Mouse (Mus musculus): ENCODE measurements around the gene Srgn. TPM values are rescaled to one million over a fixed set of nuclear protein-coding genes. Genes with fewer than 3 reads are reported as not detected.

The Srgn gene
- polyA plus RNA-seq, 1 experiment from 2014 or later: 6.9 TPM

DNA sequence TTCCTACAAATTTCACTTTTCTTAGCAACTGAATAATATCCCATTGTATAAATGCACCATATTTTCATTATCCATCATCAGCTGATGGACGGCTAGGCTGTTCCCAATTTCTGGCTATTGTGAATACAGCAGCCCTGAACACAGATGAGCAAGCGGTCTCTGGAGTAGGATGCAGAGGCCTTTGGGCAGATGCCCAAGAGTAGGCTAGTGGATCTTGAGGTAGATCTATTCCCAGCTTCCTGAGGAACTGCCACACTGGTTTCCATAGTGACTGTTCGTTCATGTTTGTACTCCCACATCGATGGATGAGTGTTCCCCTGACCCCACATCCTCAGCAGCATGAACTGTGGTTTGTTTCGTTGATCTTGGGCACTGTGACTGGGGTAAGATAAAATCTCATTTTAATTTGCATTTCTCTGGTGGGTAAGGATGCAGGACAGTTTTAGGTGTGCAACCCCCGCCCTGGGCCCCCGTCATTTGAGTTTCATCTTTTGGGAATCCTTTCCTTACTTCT, 23.6 kb upstream of the Srgn start:
- no peak overlapping the region for H3K4me3 ChIP-seq (ENCODE audit: low read depth, low read length)
- no peak overlapping the region for H3K4me2 ChIP-seq (ENCODE audit: low read depth, low read length)
- no peaks in the 10 kb centered on the region for H3K27me3 ChIP-seq (ENCODE audit: control insufficient read depth, insufficient read depth, low read length)
- WGBS: 85% methylated on average over 7 of the region's 7 CpGs
- H3K9ac ChIP-seq (replicated peaks; ENCODE audit: low read length): no peak overlapping the region
- DNase-seq (ENCODE audit: low spot score) (no peak), ATAC-seq (replicated peaks; ENCODE audit: insufficient number of reproducible peaks, low FRiP score, low TSS enrichment, low read depth) (no peak)
- no peaks in the 10 kb centered on the region for H3K36me3 ChIP-seq (replicated peaks; ENCODE audit: control insufficient read depth, insufficient read depth, low read depth, low read length)
- no peaks in the 10 kb centered on the region for H3K9me3 ChIP-seq (replicated peaks; ENCODE audit: control insufficient read depth, low read length)
- no peaks in the 10 kb centered on the region for H3K4me1 ChIP-seq (ENCODE audit: control insufficient read depth, insufficient read depth, low read length)
- no peak overlapping the region for H3K27ac ChIP-seq (replicated peaks; ENCODE audit: low read depth, low read length)

DNA sequence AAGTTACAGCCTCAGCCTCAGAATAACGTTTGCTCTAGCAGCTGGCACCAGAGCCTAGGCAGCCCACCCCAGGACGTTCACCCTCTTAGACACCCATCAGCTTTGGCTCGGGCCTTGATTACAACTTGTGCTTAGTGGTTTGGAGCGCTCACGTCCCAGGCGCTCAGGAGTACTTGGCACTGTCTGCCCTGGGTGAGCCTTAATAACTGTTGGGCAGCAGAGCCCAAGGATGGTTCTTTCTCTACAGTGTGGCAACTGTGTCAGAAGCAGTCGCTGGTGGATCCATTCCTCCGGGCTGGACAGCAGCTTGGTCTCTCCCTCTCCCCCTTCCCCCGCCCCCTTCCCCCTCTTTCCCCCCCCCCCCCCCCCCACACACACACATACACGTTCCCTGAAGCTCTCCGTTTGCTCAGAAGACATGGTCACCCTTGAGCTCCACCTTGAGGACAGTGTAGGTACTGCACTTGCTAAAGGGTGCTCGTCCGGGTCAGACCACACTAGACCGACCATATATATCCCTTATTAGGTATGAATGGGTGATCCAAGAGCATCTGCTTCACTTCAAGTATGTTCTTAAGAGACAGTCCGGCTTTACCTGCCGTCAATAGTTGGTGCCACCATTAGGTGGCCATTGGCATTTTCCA, 22.4 kb upstream of the Srgn start:
- Histone ChIP-seq H3K9ac (replicated peaks; ENCODE audit: low read length) (no peak overlapping the region), H3K36me3 (replicated peaks; ENCODE audit: control insufficient read depth, insufficient read depth, low read depth, low read length) (no peaks in the 10 kb centered on the region), H3K4me2 (ENCODE audit: low read depth, low read length) (no peak overlapping the region), H3K4me1 (ENCODE audit: control insufficient read depth, insufficient read depth, low read length) (no peaks in the 10 kb centered on the region), H3K9me3 (replicated peaks; ENCODE audit: control insufficient read depth, low read length) (no peaks in the 10 kb centered on the region), H3K27me3 (ENCODE audit: control insufficient read depth, insufficient read depth, low read length) (no peaks in the 10 kb centered on the region), H3K4me3 (ENCODE audit: low read depth, low read length) (no peak overlapping the region), H3K27ac (replicated peaks; ENCODE audit: low read depth, low read length) (no peak overlapping the region)
- 35% methylated on average over 14 of the region's 16 CpGs for WGBS
- ATAC-seq (replicated peaks; ENCODE audit: insufficient number of reproducible peaks, low FRiP score, low TSS enrichment, low read depth) (no peak), DNase-seq (ENCODE audit: low spot score) (peak; percentile 73)

DNA sequence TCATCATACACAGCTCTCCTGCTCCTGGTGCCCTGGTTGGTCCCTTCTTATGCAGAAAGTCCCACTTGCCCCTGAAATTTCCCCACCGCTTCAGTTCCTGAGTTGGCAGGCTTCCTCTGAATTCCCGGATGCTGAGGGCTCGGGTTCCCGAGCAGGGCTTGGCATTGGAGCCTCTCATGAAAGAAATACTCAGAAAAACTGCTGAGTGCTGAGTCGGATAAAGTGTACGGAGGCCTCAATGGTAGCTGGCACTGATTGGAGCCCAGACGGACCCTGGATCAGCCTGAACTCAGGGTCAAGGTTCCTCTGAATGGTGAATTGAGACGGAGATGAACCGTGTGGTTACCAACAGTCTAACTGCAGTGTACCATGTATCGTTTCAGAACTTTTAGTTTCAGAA, 19.2 kb upstream of the Srgn start:
- Histone ChIP-seq H3K4me2 (ENCODE audit: low read depth, low read length) (no peak overlapping the region), H3K4me1 (ENCODE audit: control insufficient read depth, insufficient read depth, low read length) (no peaks in the 10 kb centered on the region), H3K9ac (replicated peaks; ENCODE audit: low read length) (no peak overlapping the region), H3K4me3 (ENCODE audit: low read depth, low read length) (no peak overlapping the region), H3K27ac (replicated peaks; ENCODE audit: low read depth, low read length) (no peak overlapping the region), H3K9me3 (replicated peaks; ENCODE audit: control insufficient read depth, low read length) (no peaks in the 10 kb centered on the region), H3K36me3 (replicated peaks; ENCODE audit: control insufficient read depth, insufficient read depth, low read depth, low read length) (no peaks in the 10 kb centered on the region), H3K27me3 (ENCODE audit: control insufficient read depth, insufficient read depth, low read length) (no peaks in the 10 kb centered on the region)
- DNase-seq (ENCODE audit: low spot score): no peak
- no peak for ATAC-seq (replicated peaks; ENCODE audit: insufficient number of reproducible peaks, low FRiP score, low TSS enrichment, low read depth)
- WGBS: 82% methylated on average over 10 of the region's 10 CpGs

DNA sequence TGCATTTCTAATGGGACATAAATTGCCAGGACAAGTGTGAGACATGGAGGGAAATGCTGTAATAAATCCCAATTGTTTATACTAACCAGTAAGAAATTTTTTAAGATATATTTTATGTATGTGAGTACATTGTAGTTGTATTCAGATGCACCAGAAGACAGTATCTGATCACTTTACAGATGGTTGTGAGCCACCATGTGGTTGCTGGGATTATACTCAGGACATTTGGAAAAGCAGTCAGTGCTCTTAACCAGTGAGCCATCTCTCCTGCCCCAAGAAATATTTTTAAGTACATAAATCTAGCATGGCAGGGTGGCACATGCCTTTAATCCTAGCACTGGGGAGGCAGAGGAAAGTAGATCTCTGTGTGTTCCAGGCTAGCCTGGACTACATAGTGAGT, 18.5 kb upstream of the Srgn start:
- no peak overlapping the region for H3K27ac ChIP-seq (replicated peaks; ENCODE audit: low read depth, low read length)
- H3K9ac ChIP-seq (replicated peaks; ENCODE audit: low read length): no peak overlapping the region
- H3K4me1 ChIP-seq (ENCODE audit: control insufficient read depth, insufficient read depth, low read length): no peaks in the 10 kb centered on the region
- no peaks in the 10 kb centered on the region for H3K36me3 ChIP-seq (replicated peaks; ENCODE audit: control insufficient read depth, insufficient read depth, low read depth, low read length)
- DNase-seq (ENCODE audit: low spot score): no peak
- no peak for ATAC-seq (replicated peaks; ENCODE audit: insufficient number of reproducible peaks, low FRiP score, low TSS enrichment, low read depth)
- no peaks in the 10 kb centered on the region for H3K27me3 ChIP-seq (ENCODE audit: control insufficient read depth, insufficient read depth, low read length)
- no peaks in the 10 kb centered on the region for H3K9me3 ChIP-seq (replicated peaks; ENCODE audit: control insufficient read depth, low read length)
- no peak overlapping the region for H3K4me3 ChIP-seq (ENCODE audit: low read depth, low read length)
- no peak overlapping the region for H3K4me2 ChIP-seq (ENCODE audit: low read depth, low read length)

DNA sequence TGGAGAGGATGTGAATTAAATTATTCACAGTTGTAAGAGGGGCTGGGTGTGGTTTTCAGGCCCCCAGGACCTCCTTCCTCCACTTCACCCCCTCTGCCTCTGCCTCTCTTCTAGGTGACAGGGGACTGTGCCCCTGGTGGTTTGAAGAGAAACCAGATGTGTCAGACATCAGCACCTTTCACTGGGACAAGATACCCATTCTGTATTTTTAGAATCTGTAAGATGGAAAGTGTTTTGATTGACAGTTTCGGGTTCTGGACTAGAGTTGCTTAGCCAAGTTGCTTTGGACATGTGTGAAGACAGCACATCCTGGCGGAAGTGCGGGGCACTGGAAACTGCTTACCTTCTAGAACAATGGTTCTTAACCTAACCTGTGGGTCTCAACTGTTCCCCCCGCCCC, 17.1 kb upstream of the Srgn start:
- no peak overlapping the region for H3K27ac ChIP-seq (replicated peaks; ENCODE audit: low read depth, low read length)
- H3K4me3 ChIP-seq (ENCODE audit: low read depth, low read length): no peak overlapping the region
- H3K4me2 ChIP-seq (ENCODE audit: low read depth, low read length): no peak overlapping the region
- H3K9me3 ChIP-seq (replicated peaks; ENCODE audit: control insufficient read depth, low read length): no peaks in the 10 kb centered on the region
- no peaks in the 10 kb centered on the region for H3K36me3 ChIP-seq (replicated peaks; ENCODE audit: control insufficient read depth, insufficient read depth, low read depth, low read length)
- no peak overlapping the region for H3K9ac ChIP-seq (replicated peaks; ENCODE audit: low read length)
- no peaks in the 10 kb centered on the region for H3K4me1 ChIP-seq (ENCODE audit: control insufficient read depth, insufficient read depth, low read length)
- WGBS: 91% methylated on average over 4 of the region's 4 CpGs
- ATAC-seq (replicated peaks; ENCODE audit: insufficient number of reproducible peaks, low FRiP score, low TSS enrichment, low read depth) (no peak), DNase-seq (ENCODE audit: low spot score) (no peak)
- no peaks in the 10 kb centered on the region for H3K27me3 ChIP-seq (ENCODE audit: control insufficient read depth, insufficient read depth, low read length)

DNA sequence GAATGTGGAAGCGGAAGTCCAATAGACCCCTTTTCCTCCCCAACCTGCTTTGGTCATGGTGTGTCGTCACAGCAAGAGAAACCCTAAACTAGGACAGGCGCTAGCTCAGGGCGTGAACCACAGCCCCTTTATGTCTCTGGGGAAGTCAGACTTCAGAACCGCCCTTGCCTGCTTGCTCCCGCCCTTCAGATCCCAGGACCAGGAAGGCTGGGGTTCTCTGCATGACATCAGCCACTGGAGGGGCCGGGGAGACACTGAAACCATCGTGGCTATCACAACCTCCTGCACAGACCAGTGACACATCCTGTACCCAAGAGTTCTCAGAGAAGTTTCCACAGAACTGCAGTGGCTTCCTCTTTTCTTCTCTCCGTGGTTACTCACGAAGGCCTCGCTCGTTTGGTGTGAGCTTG, 16.2 kb upstream of the Srgn start:
- H3K4me2 ChIP-seq (ENCODE audit: low read depth, low read length): no peak overlapping the region
- no peaks in the 10 kb centered on the region for H3K27me3 ChIP-seq (ENCODE audit: control insufficient read depth, insufficient read depth, low read length)
- no peaks in the 10 kb centered on the region for H3K9me3 ChIP-seq (replicated peaks; ENCODE audit: control insufficient read depth, low read length)
- H3K4me3 ChIP-seq (ENCODE audit: low read depth, low read length): no peak overlapping the region
- ATAC-seq (replicated peaks; ENCODE audit: insufficient number of reproducible peaks, low FRiP score, low TSS enrichment, low read depth): no peak
- H3K36me3 ChIP-seq (replicated peaks; ENCODE audit: control insufficient read depth, insufficient read depth, low read depth, low read length): no peaks in the 10 kb centered on the region
- H3K27ac ChIP-seq (replicated peaks; ENCODE audit: low read depth, low read length): no peak overlapping the region
- no peak overlapping the region for H3K9ac ChIP-seq (replicated peaks; ENCODE audit: low read length)
- no peaks in the 10 kb centered on the region for H3K4me1 ChIP-seq (ENCODE audit: control insufficient read depth, insufficient read depth, low read length)
- WGBS: 79% methylated on average over 12 of the region's 12 CpGs
- DNase-seq (ENCODE audit: low spot score): no peak

DNA sequence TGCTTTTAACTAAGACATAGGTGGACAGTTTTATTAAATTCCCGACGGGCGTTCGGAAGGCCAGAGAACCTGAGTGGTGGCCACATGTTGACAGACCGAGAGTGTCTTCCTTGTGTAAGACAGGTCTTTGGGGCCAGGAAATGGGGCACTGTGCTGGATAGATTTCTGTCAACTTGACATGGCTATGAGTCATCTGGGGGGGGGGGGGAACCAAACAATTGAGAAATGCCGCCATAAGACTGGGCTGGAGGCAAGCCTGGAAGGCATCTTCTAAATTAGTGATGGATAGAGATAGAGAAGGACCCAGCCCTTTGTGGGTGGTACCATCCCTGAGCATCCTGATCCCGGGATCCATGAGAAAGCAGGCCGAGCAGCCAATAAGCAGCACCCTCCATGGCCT, 15.7 kb upstream of the Srgn start:
- Histone ChIP-seq H3K9me3 (replicated peaks; ENCODE audit: control insufficient read depth, low read length) (no peaks in the 10 kb centered on the region), H3K27me3 (ENCODE audit: control insufficient read depth, insufficient read depth, low read length) (no peaks in the 10 kb centered on the region)
- 92% methylated on average over 8 of the region's 8 CpGs for WGBS

DNA sequence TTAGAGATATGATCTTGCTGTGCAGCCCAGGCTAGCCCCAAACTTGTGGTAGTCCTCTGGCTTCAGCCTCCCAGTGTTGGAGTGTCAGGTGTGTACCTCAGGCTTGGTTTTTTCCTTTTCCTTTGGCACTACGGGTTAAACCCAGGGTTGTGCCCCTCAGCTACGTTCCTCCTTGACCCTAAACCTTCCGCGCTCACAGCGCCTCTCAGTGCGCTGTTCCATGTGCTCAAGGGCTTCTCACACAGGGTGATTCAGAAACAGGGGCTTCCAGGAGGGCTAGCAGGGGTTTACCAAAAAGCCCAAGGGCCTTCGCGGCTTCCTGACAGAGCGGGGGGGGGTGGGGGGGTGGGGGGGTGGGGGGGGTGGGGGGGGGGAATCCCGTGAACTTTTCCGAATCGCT, 15.3 kb upstream of the Srgn start:
- 95% methylated on average over 12 of the region's 12 CpGs for WGBS

More for the DNA sequence above, 15.7 kb upstream of the Srgn start:
- no peak overlapping the region for H3K27ac ChIP-seq (replicated peaks; ENCODE audit: low read depth, low read length)
- no peak overlapping the region for H3K9ac ChIP-seq (replicated peaks; ENCODE audit: low read length)
- no peak overlapping the region for H3K4me2 ChIP-seq (ENCODE audit: low read depth, low read length)
- H3K4me3 ChIP-seq (ENCODE audit: low read depth, low read length): no peak overlapping the region
- DNase-seq (ENCODE audit: low spot score): no peak
- H3K4me1 ChIP-seq (ENCODE audit: control insufficient read depth, insufficient read depth, low read length): no peaks in the 10 kb centered on the region
- ATAC-seq (replicated peaks; ENCODE audit: insufficient number of reproducible peaks, low FRiP score, low TSS enrichment, low read depth): no peak
- no peaks in the 10 kb centered on the region for H3K36me3 ChIP-seq (replicated peaks; ENCODE audit: control insufficient read depth, insufficient read depth, low read depth, low read length)

More for the DNA sequence above, 15.3 kb upstream of the Srgn start:
- H3K27me3 ChIP-seq (ENCODE audit: control insufficient read depth, insufficient read depth, low read length): no peaks in the 10 kb centered on the region
- no peak overlapping the region for H3K27ac ChIP-seq (replicated peaks; ENCODE audit: low read depth, low read length)
- DNase-seq (ENCODE audit: low spot score) (no peak), ATAC-seq (replicated peaks; ENCODE audit: insufficient number of reproducible peaks, low FRiP score, low TSS enrichment, low read depth) (no peak)
- no peak overlapping the region for H3K4me2 ChIP-seq (ENCODE audit: low read depth, low read length)
- no peaks in the 10 kb centered on the region for H3K4me1 ChIP-seq (ENCODE audit: control insufficient read depth, insufficient read depth, low read length)
- H3K36me3 ChIP-seq (replicated peaks; ENCODE audit: control insufficient read depth, insufficient read depth, low read depth, low read length): no peaks in the 10 kb centered on the region
- H3K9ac ChIP-seq (replicated peaks; ENCODE audit: low read length): no peak overlapping the region
- H3K4me3 ChIP-seq (ENCODE audit: low read depth, low read length): no peak overlapping the region
- H3K9me3 ChIP-seq (replicated peaks; ENCODE audit: control insufficient read depth, low read length): no peaks in the 10 kb centered on the region
